Mouse (Mus musculus): ENCODE measurements at regions not wholly inside any gene's neighbourhood (a gene's known extent, or its start where the extent isn't known, plus 50 kb on each side); places are given as distances from the start of the nearest gene placed in this dataset.

DNA sequence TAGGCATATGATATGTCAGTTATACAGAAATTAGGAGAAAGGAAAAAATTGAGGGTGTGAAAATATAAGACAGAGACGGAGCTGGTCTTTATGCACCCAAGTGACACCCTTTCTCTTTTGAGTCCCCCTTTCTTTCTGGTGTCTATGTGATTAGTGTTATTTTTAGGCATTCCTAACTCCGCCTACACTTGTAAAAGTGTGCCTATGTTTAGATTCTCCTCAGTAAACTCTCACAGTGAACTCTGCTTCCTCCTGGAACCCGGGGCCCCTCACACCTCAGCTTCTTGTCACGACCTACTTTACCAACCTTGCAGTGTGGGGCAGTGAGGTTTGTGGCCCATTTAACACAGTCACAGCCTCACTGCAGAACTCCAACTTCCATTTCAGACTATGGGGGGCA is 88.0 kb downstream of the Hs3st3b1 start:
- TF ChIP-seq CTCF (conservative IDR thresholded peaks at IDR 0.05; ENCODE audit: low read length) = no peak
- TF ChIP-seq POU5F1 (IDR thresholded peaks at IDR 0.05; ENCODE audit: borderline replicate concordance, low read length) = no peak

All from E14TG2a.4 (cell line).